ENCODE assay signal across 21 mouse cellular contexts in the genomic region with DNA sequence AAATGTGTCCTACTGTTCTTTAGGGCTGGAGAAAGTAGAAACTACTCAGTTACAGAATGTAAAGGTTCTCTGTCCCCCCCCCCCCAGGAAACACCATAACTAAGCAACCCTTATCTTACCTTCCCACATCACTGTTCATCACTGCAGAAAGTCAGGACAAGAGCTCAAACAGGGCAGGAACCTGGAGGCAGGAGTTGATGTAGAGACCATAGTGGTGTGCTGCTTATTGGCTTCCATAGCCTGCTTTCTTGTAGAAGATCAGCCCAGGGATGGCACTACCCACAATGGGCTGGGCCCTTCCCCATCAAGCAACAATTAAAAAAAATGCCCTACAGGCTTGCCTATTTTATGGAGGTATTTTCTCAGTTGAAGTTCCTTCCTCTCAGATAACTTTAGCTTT. TPM values are rescaled to one million over a fixed set of nuclear protein-coding genes. Genes with fewer than 3 reads are reported as not detected.
DNase-seq lines count a peak whose midpoint lies in the region; ATAC-seq and TF ChIP-seq lines count a peak whose summit lies in the region.
"Had no signal": no experiment of that assay in that cellular context is flagged by ENCODE, and none has a peak within 500 bp of the region (broad histone marks: within the 10 kb centered on the region; RNA-seq: fewer than 3 reads in every experiment).

No protein-coding gene starts in this region.

- no peaks in the 10 kb centered on the region for H3K79me2 ChIP-seq in heart, adult 2 months (replicated peaks; ENCODE audit: control insufficient read depth, insufficient read depth, low read length)

- no peak for TF ChIP-seq POLR2A in heart, adult 2 months (IDR thresholded peaks at IDR 0.05; ENCODE audit: insufficient read depth, low read depth, low read length)
- no peak for TF ChIP-seq POLR2A in spleen, adult 2 months (IDR thresholded peaks at IDR 0.05; ENCODE audit: low read depth, low read length)

- no peak for TF ChIP-seq EP300 in heart, adult 2 months (IDR thresholded peaks at IDR 0.05; ENCODE audit: insufficient read depth, low read depth, low read length)

- H3K9ac ChIP-seq in heart, adult 2 months (ENCODE audit: low read depth, low read length): no peak overlapping the region
- H3K9ac ChIP-seq in heart, embryonic 15.5 days: no peak overlapping the region
- no peak overlapping the region for H3K9ac ChIP-seq in hindbrain, postnatal 0 days (replicated peaks; ENCODE audit: low read length)
- no peak overlapping the region for H3K9ac ChIP-seq in hindbrain, embryonic 11.5 days (ENCODE audit: low read depth, low read length)
- H3K9ac ChIP-seq: embryonic facial prominence, embryonic 13.5 days; hindbrain, embryonic 15.5 days had no signal

- no peak overlapping the region for H3K4me2 ChIP-seq in heart, embryonic 15.5 days
- no peak overlapping the region for H3K4me2 ChIP-seq in hindbrain, postnatal 0 days (ENCODE audit: low read depth, low read length)
- no peak overlapping the region for H3K4me2 ChIP-seq in hindbrain, embryonic 11.5 days (replicated peaks; ENCODE audit: low read depth, low read length)
- H3K4me2 ChIP-seq: embryonic facial prominence, embryonic 13.5 days; hindbrain, embryonic 15.5 days had no signal

- no peaks in the 10 kb centered on the region for H3K9me3 ChIP-seq in heart, embryonic 15.5 days (replicated peaks)
- no peaks in the 10 kb centered on the region for H3K9me3 ChIP-seq in hindbrain, postnatal 0 days (ENCODE audit: low read length)
- no peaks in the 10 kb centered on the region for H3K9me3 ChIP-seq in hindbrain, embryonic 11.5 days (ENCODE audit: control insufficient read depth, low read length)
- H3K9me3 ChIP-seq: embryonic facial prominence, embryonic 13.5 days; hindbrain, embryonic 15.5 days had no signal

- TF ChIP-seq CTCF in heart, adult 2 months (IDR thresholded peaks at IDR 0.05): no peak
- no peak for TF ChIP-seq CTCF in hindbrain, postnatal 0 days (IDR thresholded peaks at IDR 0.05; ENCODE audit: low read depth)
- TF ChIP-seq CTCF in spleen, adult 2 months (IDR thresholded peaks at IDR 0.05; ENCODE audit: extremely low read depth, insufficient read depth, insufficient read length, insufficient replicate concordance): no peak

- H3K4me1 ChIP-seq in heart, adult 2 months (ENCODE audit: control insufficient read depth, insufficient read depth, low read length): no peaks in the 10 kb centered on the region
- H3K4me1 ChIP-seq in heart, embryonic 15.5 days (replicated peaks): no peaks in the 10 kb centered on the region
- no peaks in the 10 kb centered on the region for H3K4me1 ChIP-seq in hindbrain, postnatal 0 days (ENCODE audit: insufficient read depth, low read length)
- H3K4me1 ChIP-seq in hindbrain, embryonic 11.5 days (replicated peaks; ENCODE audit: control insufficient read depth, insufficient read depth, low read length): no peaks in the 10 kb centered on the region
- no peaks in the 10 kb centered on the region; the same call in 1 of the 2 replicates for H3K4me1 ChIP-seq in spleen, adult 2 months (ENCODE audit: control insufficient read depth, insufficient read depth, insufficient read length)
- H3K4me1 ChIP-seq: embryonic facial prominence, embryonic 13.5 days; hindbrain, embryonic 15.5 days had no signal

- H3K36me3 ChIP-seq in heart, adult 2 months (ENCODE audit: control insufficient read depth, insufficient read depth, low read length): peaks cover 3% of the 10 kb centered on the region
- H3K36me3 ChIP-seq in heart, embryonic 15.5 days: peaks cover 23% of the 10 kb centered on the region
- peaks cover 23% of the 10 kb centered on the region for H3K36me3 ChIP-seq in hindbrain, postnatal 0 days (ENCODE audit: insufficient read depth, low read length)
- no peaks in the 10 kb centered on the region for H3K36me3 ChIP-seq in hindbrain, embryonic 11.5 days (ENCODE audit: control insufficient read depth, insufficient read depth, low read length)
- H3K36me3 ChIP-seq in spleen, adult 2 months (ENCODE audit: control insufficient read depth, insufficient read depth, low read length): peaks cover 6% of the 10 kb centered on the region

- H3K4me3 ChIP-seq in heart, adult 2 months: no peak overlapping the region
- H3K4me3 ChIP-seq in heart, embryonic 15.5 days: no peak overlapping the region
- no peak overlapping the region for H3K4me3 ChIP-seq in hindbrain, postnatal 0 days (ENCODE audit: low read length)
- H3K4me3 ChIP-seq in hindbrain, embryonic 11.5 days (ENCODE audit: low read depth, low read length): no peak overlapping the region
- H3K4me3 ChIP-seq in spleen, adult 2 months (ENCODE audit: extremely low read depth, insufficient read depth, insufficient read length): no peak overlapping the region
- H3K4me3 ChIP-seq: embryonic facial prominence, embryonic 13.5 days; gastrocnemius, adult 2 months; hindbrain, embryonic 15.5 days had no signal

- ATAC-seq in heart, embryonic 15.5 days (replicated peaks; ENCODE audit: insufficient number of reproducible peaks, insufficient read depth, low FRiP score, low read depth): no peak
- ATAC-seq in hindbrain, postnatal 0 days: no peak
- no peak for ATAC-seq in hindbrain, embryonic 11.5 days (ENCODE audit: low FRiP score)
- ATAC-seq: forebrain, embryonic 14.5 days; intestine, postnatal 0 days; Patski had no signal

- peak; percentile 77 for DNase-seq in heart, adult 11 months
- DNase-seq in heart, adult 2 months: no peak
- DNase-seq in heart, postnatal 4 days: no peak
- DNase-seq in hindbrain, postnatal 0 days (ENCODE audit: low spot score): no peak
- DNase-seq in hindbrain, embryonic 11.5 days (ENCODE audit: low spot score): no peak
- DNase-seq in spleen, adult 2 months (ENCODE audit: low read depth in 1 of 2, low spot score in 2 of 2): no peak
- DNase-seq in spleen, adult 12 weeks (ENCODE audit: low spot score): no peak
- DNase-seq: adrenal gland, postnatal 14 days; cerebellum, adult 18-20 months; cerebellum, adult 9-11 months; cerebellum, postnatal 36 days; gastrocnemius, adult 2 months; gastrocnemius, postnatal 25 days; kidney, adult 9 months had no signal

- no peak overlapping the region for H3K27ac ChIP-seq in heart, adult 2 months
- H3K27ac ChIP-seq in heart, embryonic 15.5 days: 0 out of 2 replicates have a peak overlapping the region, but pooled peaks have one; percentile 43
- peak overlapping the region; percentile 67; the same call in 1 of the 2 replicates for H3K27ac ChIP-seq in hindbrain, postnatal 0 days
- no peak overlapping the region for H3K27ac ChIP-seq in hindbrain, embryonic 11.5 days (ENCODE audit: low read depth, low read length)
- peak overlapping the region; percentile 34; the same call in 1 of the 2 replicates for H3K27ac ChIP-seq in spleen, adult 2 months (ENCODE audit: insufficient read depth, low read length)
- H3K27ac ChIP-seq: embryonic facial prominence, embryonic 13.5 days had no signal

- intact Hi-C loops in heart, adult 2 months (cut with DNase I): no loop called here

- no peaks in the 10 kb centered on the region for H3K27me3 ChIP-seq in heart, adult 2 months (ENCODE audit: control insufficient read depth, insufficient read depth, low read length)
- H3K27me3 ChIP-seq in heart, embryonic 15.5 days: no peaks in the 10 kb centered on the region
- H3K27me3 ChIP-seq in hindbrain, postnatal 0 days (ENCODE audit: insufficient read depth, low read length): no peaks in the 10 kb centered on the region
- no peaks in the 10 kb centered on the region for H3K27me3 ChIP-seq in hindbrain, embryonic 11.5 days (ENCODE audit: control insufficient read depth, insufficient read depth, low read length)
- no peaks in the 10 kb centered on the region for H3K27me3 ChIP-seq in spleen, adult 2 months (ENCODE audit: control insufficient read depth, insufficient read depth, low read length)
- H3K27me3 ChIP-seq: embryonic facial prominence, embryonic 13.5 days; hindbrain, embryonic 15.5 days; Patski had no signal

RNA-seq across cellular contexts. Expression of gene Dnajc3, which starts 45.6 kb away (rescaled TPM):
- total RNA-seq in heart, adult 2 months (2021): 10 to 100 TPM; 32.5 to 33.4 TPM
- polyA plus RNA-seq in heart, adult 2 months (2012; rRNA removed): 8.5 and 20.2 TPM in 2 replicates
- polyA plus RNA-seq in heart, embryonic 15.5 days (2015; fragmentation: Nextera tagmentation; extraction: Ambion mirVana): 24.9 and 29.6 TPM in 2 replicates
- total RNA-seq in heart, postnatal 4 days (2021): 10 to 100 TPM; 28.1 to 28.4 TPM
- 16.7 and 19.0 TPM in 2 replicates for total RNA-seq in hindbrain, postnatal 0 days (2014; rRNA removed)
- 22.8 and 23.2 TPM in 2 replicates for polyA plus RNA-seq in hindbrain, postnatal 0 days (2015; fragmentation: Nextera tagmentation; extraction: Ambion mirVana)
- polyA plus RNA-seq in hindbrain, embryonic 11.5 days (2014; fragmentation: Nextera tagmentation; extraction: Ambion mirVana): 34.4 and 35.9 TPM in 2 replicates
- 9.6 and 10.0 TPM in 2 replicates for polyA plus RNA-seq in spleen, adult 2 months (2012; rRNA removed)

RNA-seq across cellular contexts. Expression of gene Dzip1, which starts 58.1 kb away (rescaled TPM):
- total RNA-seq in heart, adult 2 months (2021): 1 to 10 TPM; 1.9 to 2.8 TPM
- polyA plus RNA-seq in heart, adult 2 months (2012; rRNA removed): 2.2 and 2.8 TPM in 2 replicates
- polyA plus RNA-seq in heart, embryonic 15.5 days (2015; fragmentation: Nextera tagmentation; extraction: Ambion mirVana): 4.8 and 7.7 TPM in 2 replicates
- total RNA-seq in heart, postnatal 4 days (2021): 1 to 10 TPM; 4.8 to 6.6 TPM
- 352 and 378 TPM in 2 replicates for total RNA-seq in hindbrain, postnatal 0 days (2014; rRNA removed)
- polyA plus RNA-seq in hindbrain, postnatal 0 days (2015; fragmentation: Nextera tagmentation; extraction: Ambion mirVana): 99.0 and 102 TPM in 2 replicates
- 31.7 and 40.0 TPM in 2 replicates for polyA plus RNA-seq in hindbrain, embryonic 11.5 days (2014; fragmentation: Nextera tagmentation; extraction: Ambion mirVana)
- polyA plus RNA-seq in spleen, adult 2 months (2012; rRNA removed): 5.9 and 6.2 TPM in 2 replicates
- total RNA-seq: granulocyte monocyte progenitor cell, adult 5-6 weeks had no signal

Comparison
In these comparisons a context has a peak if more than half of its experiments do, and no peak if none do; other contexts are left out.
1. H3K27ac ChIP-seq: peak in heart, embryonic 15.5 days (single experiment), hindbrain, postnatal 0 days (single experiment) and spleen, adult 2 months (single experiment); none in heart, adult 2 months (single experiment) and hindbrain, embryonic 11.5 days (single experiment).